Mouse (Mus musculus): Measurements from ENCODE around the gene Fzd4.

- TF ChIP-seq CTCF (IDR thresholded peaks at IDR 0.05; ENCODE audit: insufficient read depth, low read depth, low read length) (no peak), POLR2A (IDR thresholded peaks at IDR 0.05; ENCODE audit: insufficient read depth, low read depth, low read length) (no peak)
Measured at GRCm38 (mm10) chr7:89395399-89395798, 8.8 kb upstream of the Fzd4 start.
